Mouse (Mus musculus) layer of hippocampus, postnatal 36 days (tissue): ENCODE data around the gene Olfr1150-ps1. TPM values are rescaled to one million over a fixed set of nuclear protein-coding genes. Genes with fewer than 3 reads are reported as not detected.

ENCODE experiments used
- DNase-seq, 2 experiments: peaks; one replicate each; pipeline ENCODE4 v3.0.0; 2022
- total RNA-seq, 2 experiments: library from RNA; stranded (reverse); gene quantifications; 2 replicates each; pipeline ENCODE4 v1.2.3; 2021

The Olfr1150-ps1 gene
- total RNA-seq: not detected

GRCm38 (mm10) chr2:87843693-87844092 is at the start of gene Olfr1150-ps1:
Olfr1150-ps1 (plus strand) TSS chr2:87843993.
- DNase-seq: no peak

GRCm38 (mm10) chr2:87800292-87800691 is 43.5 kb upstream of the Olfr1150-ps1 start, which contains the start of gene Olfr1143:
Olfr1143 (plus strand) TSS chr2:87800592.
- no peak for DNase-seq

- DNase-seq: no peak
Measured at GRCm38 (mm10) chr2:87809522-87809921, 34.3 kb upstream of the Olfr1150-ps1 start, which contains the start of gene Olfr1145. Olfr1145 (plus strand) TSS chr2:87809822.

- DNase-seq: no peak
Measured at GRCm38 (mm10) chr2:87830233-87830632, 13.6 kb upstream of the Olfr1150-ps1 start, which contains the start of gene Olfr1148. Olfr1148 (plus strand) TSS chr2:87830533.

GRCm38 (mm10) chr2:87855562-87855961 is 11.8 kb downstream of the Olfr1150-ps1 start, which contains the start of gene Olfr1151:
Olfr1151 (plus strand) TSS chr2:87855862.
- no peak for DNase-seq

- no peak for DNase-seq
Measured at GRCm38 (mm10) chr2:87866192-87866591, 22.4 kb downstream of the Olfr1150-ps1 start, which contains the start of gene Olfr1152. Olfr1152 (plus strand) TSS chr2:87866492.

- no peak for DNase-seq
Measured at GRCm38 (mm10) chr2:87894662-87895061, 50.9 kb downstream of the Olfr1150-ps1 start, which contains the start of gene Olfr1153. Olfr1153 (plus strand) TSS chr2:87894962.

Other genes starting within 250 kb of the Olfr1150-ps1 start
- gene Olfr1130, start 237.8 kb upstream of the Olfr1150-ps1 start, total RNA-seq: not detected
- gene Olfr1131, start 216.9 kb upstream of the Olfr1150-ps1 start, total RNA-seq: not detected
- gene Olfr1132, start 206.5 kb upstream of the Olfr1150-ps1 start, total RNA-seq: not detected
- gene Olfr1133, start 196.6 kb upstream of the Olfr1150-ps1 start, total RNA-seq: not detected
- not detected for gene Olfr1134, start 185.5 kb upstream of the Olfr1150-ps1 start, total RNA-seq
- not detected for gene Olfr1135, start 170.3 kb upstream of the Olfr1150-ps1 start, total RNA-seq
- not detected for gene Olfr1136, start 150.0 kb upstream of the Olfr1150-ps1 start, total RNA-seq
- not detected for gene Olfr1137, start 130.8 kb upstream of the Olfr1150-ps1 start, total RNA-seq
- gene Olfr1138, start 104.0 kb upstream of the Olfr1150-ps1 start, total RNA-seq: not detected
- not detected for gene Olfr1140, start 100.2 kb upstream of the Olfr1150-ps1 start, total RNA-seq
- not detected for gene Olfr1141, start 90.0 kb upstream of the Olfr1150-ps1 start, total RNA-seq
- gene Olfr152, start 64.5 kb upstream of the Olfr1150-ps1 start, total RNA-seq: not detected
- gene Olfr1143, start 43.4 kb upstream of the Olfr1150-ps1 start, total RNA-seq: not detected
- gene Olfr1145, start 34.2 kb upstream of the Olfr1150-ps1 start, total RNA-seq: not detected
- not detected for gene Olfr1148, start 13.5 kb upstream of the Olfr1150-ps1 start, total RNA-seq
- gene Olfr1151, start 11.9 kb downstream of the Olfr1150-ps1 start, total RNA-seq: not detected
- gene Olfr1152, start 22.5 kb downstream of the Olfr1150-ps1 start, total RNA-seq: not detected
- not detected for gene Olfr1153, start 51.0 kb downstream of the Olfr1150-ps1 start, total RNA-seq
- not detected for gene Olfr1154, start 61.2 kb downstream of the Olfr1150-ps1 start, total RNA-seq
- gene Olfr1155, start 101.1 kb downstream of the Olfr1150-ps1 start, total RNA-seq: not detected
- under 1 TPM in 1 of 2 experiments, not detected in 1; 0.10 TPM for gene Olfr1156, start 109.1 kb downstream of the Olfr1150-ps1 start, total RNA-seq
- gene Olfr1157, start 124.3 kb downstream of the Olfr1150-ps1 start, total RNA-seq: not detected
- not detected for gene Olfr74, start 130.7 kb downstream of the Olfr1150-ps1 start, total RNA-seq
- not detected for gene Olfr1158, start 146.1 kb downstream of the Olfr1150-ps1 start, total RNA-seq
- gene Olfr1160, start 164.3 kb downstream of the Olfr1150-ps1 start, total RNA-seq: not detected
- gene Olfr1161, start 178.8 kb downstream of the Olfr1150-ps1 start, total RNA-seq: not detected
- gene Olfr73, start 193.7 kb downstream of the Olfr1150-ps1 start, total RNA-seq: not detected
- not detected for gene Olfr1162, start 207.1 kb downstream of the Olfr1150-ps1 start, total RNA-seq
- not detected for gene Olfr1163, start 227.8 kb downstream of the Olfr1150-ps1 start, total RNA-seq
- not detected for gene Olfr1164, start 250.0 kb downstream of the Olfr1150-ps1 start, total RNA-seq